Mouse (Mus musculus) large intestine, adult 2 months (tissue): ENCODE results near the gene Gm12355. TPM values are rescaled to one million over a fixed set of nuclear protein-coding genes. Genes with fewer than 3 reads are reported as not detected.
"Not testable (repeated sequence)": the region's sequence is repeated elsewhere in the genome, so short reads cannot be mapped to it uniquely, and the experiment has no call there.

ENCODE experiments used
- DNase-seq: peaks from one replicate; pipeline ENCODE4 v3.0.0-alpha.2; 2012; ENCODE audit warnings: low read depth, low spot score
- WGBS: fragments of 180-500 bp; shearing (Covaris S2); methylation state at CpG from one replicate; pipeline ENCODE4 v1.1.7; 2018; 5-methylcytosine and 5-hydroxymethylcytosine counted together
- polyA plus RNA-seq: library from polyadenylated mRNA; depleted of rRNA; stranded (reverse); fragments of >200 nt; gene quantifications from 2 replicates; pipeline ENCODE4 v1.2.3, GENCODE M21; 2012; rRNA removed

Gm12355 gene
- not detected in 2 replicates for polyA plus RNA-seq

DNA sequence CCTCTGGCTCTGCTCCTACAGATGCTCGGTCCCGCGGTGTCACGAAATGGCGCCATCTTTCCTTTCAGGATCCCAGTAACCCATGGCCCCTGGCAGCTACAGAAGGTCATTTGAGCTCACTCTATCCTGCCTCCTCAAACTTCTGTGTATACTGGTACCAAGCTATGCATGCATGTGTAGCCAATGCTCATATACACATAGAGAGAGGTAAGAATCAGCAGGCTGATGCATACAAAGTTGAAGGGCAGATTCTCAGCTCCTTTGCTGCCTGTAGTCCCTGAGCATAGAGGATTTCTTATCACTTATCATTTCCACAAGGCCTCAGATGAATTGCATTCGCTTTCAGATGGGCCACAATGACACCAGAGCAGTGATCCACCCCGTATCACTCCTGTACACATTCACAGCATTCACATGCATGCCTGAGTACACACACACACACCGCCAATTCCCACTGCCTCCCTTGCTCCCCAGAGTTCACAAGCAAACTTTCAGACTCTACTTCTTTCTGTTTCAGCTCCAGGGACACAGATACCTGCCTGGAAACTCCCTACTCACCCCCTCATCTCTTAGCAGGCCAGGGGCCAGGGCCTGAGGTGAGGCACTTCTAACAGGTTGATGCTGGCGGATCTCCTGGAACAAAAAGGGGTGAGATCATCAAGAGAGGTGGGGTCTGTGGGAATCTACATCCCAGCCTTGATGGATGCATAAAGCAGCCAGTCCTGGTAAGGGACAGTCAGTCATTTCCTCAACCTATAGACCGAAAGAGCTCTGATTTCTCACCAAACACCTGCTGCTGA lies at the start of gene Gm12355, which contains the start of gene Gsdma3:
Gm12355 (minus strand) TSS at position 51 of the 800 bp plus-strand sequence.
Gsdma3 (plus strand) TSS at position 750 of the 800 bp plus-strand sequence.
- 89% methylated on average over 10 of the region's 10 CpGs for WGBS
- no peak for DNase-seq

DNA sequence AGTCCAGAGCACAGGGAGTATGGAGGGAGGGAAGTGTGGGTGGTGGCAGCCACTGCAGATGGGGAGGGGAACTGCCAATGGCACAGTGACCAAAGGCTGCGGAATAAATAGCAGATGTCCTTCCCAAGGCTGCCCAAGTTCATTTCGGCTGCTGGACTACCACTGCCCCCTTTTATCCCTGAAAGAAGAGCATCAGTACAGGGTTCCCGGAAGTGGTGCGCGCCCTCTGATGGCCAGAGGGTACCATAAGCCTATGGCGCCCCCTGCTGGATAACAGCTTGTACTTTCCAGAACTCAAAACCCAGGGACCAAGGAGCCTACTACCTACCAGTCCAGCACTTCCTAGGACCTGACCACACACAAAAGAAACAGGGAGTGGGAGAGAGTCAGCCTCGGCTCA lies 47.7 kb upstream of the Gm12355 start:
- WGBS = 6% methylated on average over 7 of the region's 7 CpGs
- DNase-seq = not testable (repeated sequence)

DNA sequence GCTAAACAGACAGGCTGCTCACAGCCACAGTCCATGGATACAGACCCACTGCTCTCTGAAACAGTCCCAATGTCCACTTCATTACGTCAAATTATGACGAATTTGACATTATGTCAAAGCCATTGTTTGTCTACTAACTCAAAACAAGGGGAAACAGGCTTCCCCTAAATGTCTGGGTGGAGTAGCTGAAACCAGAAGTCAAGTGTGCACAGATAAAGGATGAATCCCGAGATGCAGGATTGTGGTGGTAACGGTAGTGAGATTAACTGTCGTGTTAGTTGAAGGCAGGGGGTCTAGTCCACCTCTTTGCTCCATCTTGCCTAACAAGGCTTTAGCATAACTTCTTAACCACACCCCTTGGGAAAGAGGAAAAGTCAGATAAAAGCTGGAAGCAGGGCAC lies 47.0 kb upstream of the Gm12355 start:
- no peak for DNase-seq
- WGBS = 76% methylated on average over 5 of the region's 5 CpGs

GRCm38 (mm10) chr11:98671857-98672256 lies 46.4 kb upstream of the Gm12355 start:
- WGBS = 23% methylated on average over 5 of the region's 5 CpGs

DNA sequence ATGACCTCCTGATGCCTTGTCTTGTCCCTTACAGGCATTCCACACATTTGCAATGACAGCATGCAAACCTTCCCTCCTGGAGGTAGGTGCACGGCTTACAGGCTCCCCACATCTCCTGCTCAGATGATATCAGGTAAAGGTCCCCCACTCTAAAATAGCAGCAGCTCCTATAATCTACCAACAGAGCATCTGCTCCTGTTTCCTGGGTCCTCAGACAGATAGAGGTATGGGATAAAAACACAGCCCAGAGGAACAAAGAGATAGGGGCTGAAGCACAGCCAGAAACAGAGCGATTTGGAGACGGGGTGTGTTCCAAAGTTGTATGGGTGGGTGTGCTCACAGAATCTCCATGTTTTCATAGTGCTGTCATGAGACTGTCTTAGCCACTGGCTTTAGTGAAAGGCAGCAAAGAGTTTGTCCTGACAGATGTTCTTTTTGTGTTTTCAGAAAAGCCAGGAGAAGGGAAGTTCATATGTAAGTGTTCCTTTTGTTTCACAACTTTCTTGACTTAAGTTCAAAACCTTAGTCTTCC lies 45.9 kb upstream of the Gm12355 start:
- WGBS = 61% methylated on average over 3 of the region's 3 CpGs
- DNase-seq = no peak

More at GRCm38 (mm10) chr11:98671857-98672256, 46.4 kb upstream of the Gm12355 start:
- no peak for DNase-seq

- WGBS = 10% methylated on average over 2 of the region's 2 CpGs
Measured at GRCm38 (mm10) chr11:98668984-98669383, 43.5 kb upstream of the Gm12355 start.

DNA sequence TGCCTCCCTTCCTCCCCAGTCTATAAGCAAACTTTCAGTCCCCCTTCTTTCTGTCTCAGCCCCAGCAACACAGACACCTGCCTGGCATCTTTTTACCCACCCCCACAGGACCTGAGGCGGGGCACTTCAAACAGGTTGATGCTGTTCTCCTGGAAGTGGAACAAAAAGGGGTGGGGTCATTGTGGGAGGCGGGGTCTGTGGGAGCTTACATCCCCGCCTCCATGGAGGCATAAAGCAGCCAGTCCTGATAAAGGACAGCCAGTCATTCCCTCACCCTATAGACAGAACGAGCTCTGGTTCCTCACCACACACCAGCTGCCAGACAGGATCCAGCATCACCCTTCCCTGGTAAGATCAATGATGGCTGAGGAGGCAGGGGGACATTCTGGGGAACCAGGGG lies 38.6 kb upstream of the Gm12355 start, which contains the start of gene Gsdma:
Gsdma (plus strand) TSS at position 261 of the 400 bp plus-strand sequence.
- DNase-seq = no peak
- 13% methylated on average over 4 of the region's 4 CpGs for WGBS

More at GRCm38 (mm10) chr11:98668984-98669383, 43.5 kb upstream of the Gm12355 start:
- DNase-seq = no peak

- DNase-seq = no peak
Measured at GRCm38 (mm10) chr11:98660517-98660916, 35.1 kb upstream of the Gm12355 start.

GRCm38 (mm10) chr11:98655076-98655475 lies 29.6 kb upstream of the Gm12355 start:
- 14% methylated on average over 7 of the region's 7 CpGs for WGBS
- DNase-seq = not testable (repeated sequence)

More at GRCm38 (mm10) chr11:98660517-98660916, 35.1 kb upstream of the Gm12355 start:
- WGBS = 3% methylated on average over 6 of the region's 6 CpGs

- 28% methylated on average over 2 of the region's 2 CpGs for WGBS
- no peak for DNase-seq
Measured at GRCm38 (mm10) chr11:98646459-98646858, 21.0 kb upstream of the Gm12355 start, which contains the start of gene Gsdma2. TSS of gene Gsdma2 (plus strand) at chr11:98646759.

- DNase-seq = no peak
- WGBS = 25% methylated on average over 2 of the region's 2 CpGs
Measured at GRCm38 (mm10) chr11:98645946-98646345, 20.5 kb upstream of the Gm12355 start.

GRCm38 (mm10) chr11:98644757-98645156 lies 19.3 kb upstream of the Gm12355 start:
- DNase-seq = no peak
- WGBS = 35% methylated on average over 3 of the region's 3 CpGs

- no peak for DNase-seq
- WGBS = 41% methylated on average over 5 of the region's 5 CpGs
Measured at GRCm38 (mm10) chr11:98640091-98640490, 14.6 kb upstream of the Gm12355 start.

DNA sequence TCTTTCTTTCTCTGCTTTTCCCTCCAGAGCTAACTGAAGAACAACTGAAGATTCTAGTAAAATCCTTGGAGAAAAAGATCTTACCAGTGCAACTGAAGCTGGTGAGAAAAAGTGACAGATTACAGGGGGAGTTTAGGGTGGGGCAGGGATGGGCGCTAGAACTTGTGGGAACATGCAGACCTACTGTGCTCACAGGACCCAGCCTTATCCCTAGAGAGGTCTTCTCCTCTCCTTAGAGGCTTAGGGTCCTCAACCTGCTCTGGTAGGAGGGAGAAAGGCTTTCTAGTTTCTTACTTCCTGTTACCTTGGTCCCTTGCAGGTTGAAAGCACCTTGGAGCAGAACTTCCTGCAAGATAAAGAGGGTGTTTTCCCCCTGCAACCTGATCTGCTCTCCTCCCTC lies 12.0 kb upstream of the Gm12355 start:
- DNase-seq = no peak
- 70% methylated on average over 1 of the region's 1 CpGs for WGBS

GRCm38 (mm10) chr11:98635312-98635970 lies 10.0 kb upstream of the Gm12355 start:
- DNase-seq = not testable (repeated sequence)

GRCm38 (mm10) chr11:98630646-98631045 lies 5.2 kb upstream of the Gm12355 start:
- DNase-seq = no peak
- 76% methylated on average over 5 of the region's 5 CpGs for WGBS

More at GRCm38 (mm10) chr11:98635312-98635970, 10.0 kb upstream of the Gm12355 start:
- 30% methylated on average over 10 of the region's 10 CpGs for WGBS

DNA sequence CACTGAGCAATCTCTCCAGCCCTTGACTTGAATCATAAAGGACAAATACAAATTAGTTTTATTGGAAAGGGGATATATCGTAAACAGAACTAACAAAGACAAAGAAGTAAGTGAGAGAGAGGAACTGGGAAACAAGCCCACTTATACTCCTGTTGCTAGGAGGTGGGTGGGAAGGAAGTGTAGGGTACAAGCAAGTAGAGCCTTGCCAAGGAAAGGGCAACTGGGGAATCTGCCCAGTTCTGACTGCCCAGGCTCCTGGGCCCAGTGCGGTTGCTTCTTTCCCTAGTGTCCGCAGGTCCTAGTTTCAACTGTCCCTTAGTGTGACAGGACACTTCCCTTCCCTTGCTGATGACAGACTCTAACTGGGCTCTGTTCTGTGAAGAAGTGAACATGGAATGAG lies 3.2 kb upstream of the Gm12355 start:
- no peak for DNase-seq
- WGBS = 93% methylated on average over 3 of the region's 3 CpGs

DNA sequence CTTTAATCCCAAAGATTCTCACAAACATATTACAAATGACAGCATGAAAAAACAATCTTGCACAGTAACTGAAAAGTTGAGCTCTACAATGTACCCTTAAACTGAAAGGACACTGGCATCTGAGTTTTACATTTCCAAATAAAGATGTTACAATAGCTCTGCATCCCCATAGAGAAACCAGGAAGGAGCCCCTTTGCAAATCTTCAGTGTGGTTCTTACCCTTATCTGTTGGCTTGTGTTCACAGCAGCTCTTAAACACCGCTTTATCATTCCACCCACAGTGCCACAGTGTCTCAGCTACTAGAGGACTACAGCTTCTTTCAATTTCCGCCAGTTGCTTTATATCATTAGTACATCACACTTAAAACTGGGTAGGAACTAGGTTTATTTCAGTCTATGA lies 1.1 kb downstream of the Gm12355 start:
- WGBS = 93% methylated on average over 2 of the region's 2 CpGs
- DNase-seq = not testable (repeated sequence)

GRCm38 (mm10) chr11:98623981-98624380 lies 1.5 kb downstream of the Gm12355 start:
- WGBS = 78% methylated on average over 6 of the region's 6 CpGs
- DNase-seq = not testable (repeated sequence)

GRCm38 (mm10) chr11:98620791-98621190 lies 4.7 kb downstream of the Gm12355 start:
- 93% methylated on average over 13 of the region's 13 CpGs for WGBS
- DNase-seq = no peak
